Mouse (Mus musculus) mouse embryonic stem cell (cell line): ENCODE measurements around the gene Gm6460.
"Not testable (repeated sequence)": the region's sequence is repeated elsewhere in the genome, so short reads cannot be mapped to it uniquely, and the experiment has no call there.

Experiments
- in situ Hi-C, 2 experiments: fragments of 300-500 bp; cut with MboI; formaldehyde crosslinking; loops; 1 replicate in 1 of 2; 3 replicates in 1 of 2; pipeline ENCODE4 v1.14.3; 2019 to 2020; ENCODE audit warnings: low sequenced_read_pairs in 2 of 2, low pct_unique_long_range_greater_than_20kb in 1 of 2, mixed read lengths in 1 of 2; ENCODE audit not compliant: unreplicated experiment in 1 of 2

Gene Gm6460

DNA sequence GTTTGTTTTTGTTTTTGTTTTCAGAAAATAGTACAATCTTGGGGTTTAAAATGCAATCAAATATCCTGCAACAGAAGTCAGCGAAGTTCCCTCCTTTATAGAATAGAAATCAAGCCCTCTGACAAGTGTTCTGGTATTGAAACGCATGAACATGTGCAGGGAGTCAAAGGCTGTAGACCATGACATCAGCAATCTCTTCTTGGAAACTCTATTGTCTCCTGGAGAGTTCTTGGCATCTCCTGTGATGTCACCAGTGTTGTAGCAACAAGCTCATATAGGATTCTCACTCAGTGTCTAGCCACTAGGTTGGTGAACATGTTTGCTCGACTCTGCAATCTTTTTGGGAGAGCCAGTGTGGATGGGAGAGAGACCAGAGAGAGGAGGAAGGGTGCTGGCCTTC, at the start of gene Gm6460:
Gm6460 (plus strand) TSS at position 301 of the 400 bp plus-strand sequence.
- in situ Hi-C loops, result not testable (repeated sequence)
